28 mouse cellular contexts compared by ENCODE assay signal in the genomic region with DNA sequence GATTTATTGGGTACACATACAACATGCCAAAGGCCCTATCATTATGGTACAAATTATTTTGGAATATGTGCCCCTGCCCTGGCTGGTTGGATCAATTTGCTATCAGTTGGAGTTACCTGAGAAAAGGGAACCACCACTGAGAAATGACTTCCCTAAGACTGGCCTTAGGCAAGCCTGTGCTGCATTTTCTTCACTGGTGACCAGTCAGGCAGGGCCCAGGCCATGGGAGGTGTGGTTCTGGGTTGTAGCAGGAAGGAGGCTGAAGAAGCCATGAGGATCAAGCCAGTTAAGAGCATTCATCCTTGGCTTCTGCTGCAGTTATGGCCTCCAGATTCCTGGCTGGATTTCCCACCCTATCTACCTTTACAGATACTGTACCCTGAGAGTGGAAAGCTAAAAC. TPM values are rescaled to one million over a fixed set of nuclear protein-coding genes. Genes with fewer than 3 reads are reported as not detected.
A peak's percentile ranks its signal among the peaks of the same experiment; 100 is the strongest.
DNase-seq lines count a peak whose midpoint lies in the region; ATAC-seq and TF ChIP-seq lines count a peak whose summit lies in the region.
"Had no signal": no experiment of that assay in that cellular context is flagged by ENCODE, and none has a peak within 500 bp of the region (broad histone marks: within the 10 kb centered on the region; RNA-seq: fewer than 3 reads in every experiment).

No protein-coding gene starts in this region.

- peak; percentile 78 for DNase-seq in heart, adult 11 months
- DNase-seq in heart, postnatal 14 days, result no peak
- peak; percentile 33 to 64 for DNase-seq in spleen, postnatal 4 days (ENCODE audit: low spot score in 2 of 2)
- DNase-seq in spleen, adult 18-20 months, result no peak
- DNase-seq in left cerebral cortex, adult 2 months (ENCODE audit: extremely low spot score in 1 of 2, low spot score in 2 of 2), result no peak
- no peak for DNase-seq in adrenal gland, postnatal 10 days
- DNase-seq: adrenal gland, postnatal 14 days; B cell, adult 2 months; cerebellum, adult 18-20 months; cerebellum, adult 9-10 months; cerebellum, postnatal 14 days; gastrocnemius, adult 2 months; gastrocnemius, postnatal 25 days; heart, postnatal 36 days had no signal

- no peak overlapping the region for H3K4me3 ChIP-seq in left cerebral cortex, adult 2 months
- H3K4me3 ChIP-seq: forebrain, embryonic 10.5 days; forebrain, embryonic 13.5 days; gastrocnemius, adult 2 months; hindbrain, embryonic 10.5 days; hindbrain, embryonic 13.5 days had no signal

- peak; percentile 77 for ATAC-seq in megakaryocyte, adult 5-6 weeks (ENCODE audit: poor library complexity, severe bottlenecking)
- ATAC-seq in neutrophil, adult 5-6 weeks (ENCODE audit: extremely low read depth, insufficient number of reproducible peaks, low FRiP score, poor library complexity, severe bottlenecking), result peak; percentile 73
- ATAC-seq: forebrain, embryonic 13.5 days; forebrain, embryonic 16.5 days; hindbrain, embryonic 16.5 days; Patski had no signal

- no peak overlapping the region for H3K27ac ChIP-seq in left cerebral cortex, adult 2 months
- H3K27ac ChIP-seq: forebrain, embryonic 10.5 days; forebrain, embryonic 13.5 days; gastrocnemius, adult 2 months; hindbrain, embryonic 10.5 days; hindbrain, embryonic 13.5 days had no signal

- intact Hi-C loops in heart, postnatal 14 days (cut with DNase I), result no loop called here
- intact Hi-C loops in left cerebral cortex, adult 2 months (cut with DNase I), result no loop called here

- no peak for TF ChIP-seq CTCF in left cerebral cortex, adult 2 months (IDR thresholded peaks at IDR 0.05)

RNA-seq across cellular contexts. Expression of gene Ugt1a7c, which starts 2.5 kb away (rescaled TPM):
- total RNA-seq in heart, postnatal 14 days (2021), result 1 to 10 TPM; 2.2 TPM
- total RNA-seq in megakaryocyte, adult 5-6 weeks (2015), result 120 and 121 TPM in 2 replicates
- total RNA-seq in megakaryocyte, adult 5-6 weeks (2017), result 178 and 196 TPM in 2 replicates
- 123 TPM in 2 replicates for total RNA-seq in neutrophil, adult 5-6 weeks (2017)
- total RNA-seq in left cerebral cortex, adult 2 months (2021), result under 1 TPM; 0.54 to 0.82 TPM
- 1 to 10 TPM; 1.9 to 2.6 TPM for total RNA-seq in adrenal gland, postnatal 10 days (2021)

RNA-seq across cellular contexts. Expression of gene Ugt1a8, which starts 4.7 kb away (rescaled TPM):
- not detected for total RNA-seq in heart, postnatal 14 days (2021)
- not detected in 2 replicates for total RNA-seq in megakaryocyte, adult 5-6 weeks (2015)
- not detected in 2 replicates for total RNA-seq in megakaryocyte, adult 5-6 weeks (2017)
- total RNA-seq in neutrophil, adult 5-6 weeks (2017), result not detected in 2 replicates
- total RNA-seq in left cerebral cortex, adult 2 months (2021), result not detected
- total RNA-seq in adrenal gland, postnatal 10 days (2021), result under 1 TPM; 0.21 to 0.30 TPM
- total RNA-seq: adrenal gland, adult 18-20 months; adrenal gland, postnatal 14 days; adrenal gland, postnatal 4 days; CH12.LX; G1E; gastrocnemius, adult 2 months; gastrocnemius, postnatal 25 days; heart, adult 8-10 months; heart, postnatal 36 days had no signal

RNA-seq across cellular contexts. Expression of gene Ugt1a6b, which starts 10.7 kb away (rescaled TPM):
- total RNA-seq in heart, postnatal 14 days (2021), result under 1 TPM; 0.34 to 0.96 TPM
- total RNA-seq in megakaryocyte, adult 5-6 weeks (2015), result 3.7 and 6.3 TPM in 2 replicates
- total RNA-seq in megakaryocyte, adult 5-6 weeks (2017), result 4.6 and 6.1 TPM in 2 replicates
- total RNA-seq in neutrophil, adult 5-6 weeks (2017), result 8.6 and 9.6 TPM in 2 replicates
- total RNA-seq in left cerebral cortex, adult 2 months (2021), result not detected
- 10 to 100 TPM in 1 of 2 experiments, 1 to 10 TPM in 1; 7.3 to 13.6 TPM for total RNA-seq in adrenal gland, postnatal 10 days (2021)

RNA-seq across cellular contexts. Expression of gene Ugt1a9, which starts 21.7 kb away (rescaled TPM):
- not detected for total RNA-seq in heart, postnatal 14 days (2021)
- total RNA-seq in megakaryocyte, adult 5-6 weeks (2015), result not detected in 2 replicates
- total RNA-seq in megakaryocyte, adult 5-6 weeks (2017), result not detected in 2 replicates
- not detected in 2 replicates for total RNA-seq in neutrophil, adult 5-6 weeks (2017)
- total RNA-seq in left cerebral cortex, adult 2 months (2021), result not detected
- 1 to 10 TPM; 4.1 to 6.3 TPM for total RNA-seq in adrenal gland, postnatal 10 days (2021)
- total RNA-seq: adrenal gland, adult 18-20 months; CH12.LX; gastrocnemius, adult 2 months; gastrocnemius, postnatal 25 days; heart, adult 8-10 months; heart, postnatal 36 days had no signal

RNA-seq across cellular contexts. Expression of gene Ugt1a10, which starts 37.2 kb away (rescaled TPM):
- total RNA-seq in heart, postnatal 14 days (2021), result not detected
- total RNA-seq in megakaryocyte, adult 5-6 weeks (2015), result not detected in 2 replicates
- not detected in 2 replicates for total RNA-seq in megakaryocyte, adult 5-6 weeks (2017)
- total RNA-seq in neutrophil, adult 5-6 weeks (2017), result not detected in 2 replicates
- not detected for total RNA-seq in left cerebral cortex, adult 2 months (2021)
- total RNA-seq in adrenal gland, postnatal 10 days (2021), result 1 to 10 TPM; 2.8 to 7.9 TPM
- total RNA-seq: CH12.LX; gastrocnemius, adult 2 months; gastrocnemius, postnatal 25 days; heart, adult 8-10 months; heart, postnatal 36 days had no signal

Comparison
In these comparisons a context has a peak if more than half of its experiments do, and no peak if none do; other contexts are left out.
1. DNase-seq: peak in heart, adult 11 months (single experiment) and spleen, postnatal 4 days (2 of 2); none in heart, postnatal 14 days (0 of 2), spleen, adult 18-20 months (0 of 2), left cerebral cortex, adult 2 months (0 of 2) and adrenal gland, postnatal 10 days (single experiment).
2. RNA of gene Ugt1a7c, which starts 2.5 kb away (total RNA-seq): 120 to 196 TPM in megakaryocyte, adult 5-6 weeks and 123 TPM in neutrophil, adult 5-6 weeks; 1.9 to 2.6 TPM in adrenal gland, postnatal 10 days, 2.2 TPM in heart, postnatal 14 days and 0.54 to 0.82 TPM in left cerebral cortex, adult 2 months; every median in the first group is over 10 times any median in the second.